Mouse (Mus musculus) bone marrow macrophage, adult 2 months (primary cell): ENCODE data around the gene Sdhc. TPM values are rescaled to one million over a fixed set of nuclear protein-coding genes. Genes with fewer than 3 reads are reported as not detected.
"Not testable (repeated sequence)": the region's sequence is repeated elsewhere in the genome, so short reads cannot be mapped to it uniquely, and the experiment has no call there.

ENCODE experiments used
- H3K27ac ChIP-seq: 2 replicates; pipeline ENCODE4 v1.5.1; 2012; ENCODE audit warnings: low read depth, low read length; ENCODE audit not compliant: insufficient read depth
- H3K4me1 ChIP-seq: 2 replicates; pipeline ENCODE4 v1.6.1; 2012; ENCODE audit warnings: low read length; ENCODE audit not compliant: control insufficient read depth, insufficient read depth
- H3K4me3 ChIP-seq: 2 replicates; pipeline ENCODE4 v1.5.1; 2012; ENCODE audit warnings: mild to moderate bottlenecking, low read length, moderate library complexity; ENCODE audit not compliant: insufficient read depth
- CTCF ChIP-seq: IDR thresholded peaks from 2 replicates; pipeline ENCODE4 v1.5.1; 2012; ENCODE audit warnings: low read depth, mild to moderate bottlenecking, low read length, moderate library complexity
- POLR2A ChIP-seq: IDR thresholded peaks from 2 replicates; pipeline ENCODE4 v1.6.1; 2012; ENCODE audit warnings: mild to moderate bottlenecking, low read depth, low read length, borderline replicate concordance
- polyA plus RNA-seq: library from polyadenylated mRNA; stranded (reverse); fragments of >200 nt; gene quantifications from 2 replicates; pipeline ENCODE4 v1.2.4, GENCODE M21; 2012; ENCODE audit not compliant: missing spikeins, insufficient read depth, insufficient read length

Sdhc gene
- polyA plus RNA-seq, 1 experiment = 205 TPM

DNA sequence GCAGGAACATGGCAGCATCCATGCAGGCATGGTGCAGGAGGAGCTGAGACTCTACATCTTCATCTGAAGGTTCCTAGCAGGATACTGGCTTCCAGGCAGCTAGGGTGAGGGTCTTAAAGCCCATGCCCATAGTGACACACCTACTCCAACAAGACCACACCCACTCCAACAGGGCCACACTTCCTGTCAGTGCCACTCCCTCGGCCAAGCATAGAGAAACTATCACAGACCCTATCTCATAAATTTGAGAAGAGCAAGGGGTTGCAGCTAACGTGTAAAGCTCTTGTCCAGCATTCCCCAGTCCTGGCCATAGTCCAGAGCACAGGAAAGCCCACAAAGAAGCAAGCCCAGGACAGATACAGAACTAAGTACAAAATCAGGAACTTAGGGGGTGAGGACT is 49.4 kb downstream of the Sdhc start:
- no peak for TF ChIP-seq CTCF
- no peak for TF ChIP-seq POLR2A
- no peak overlapping the region for H3K27ac ChIP-seq
- H3K4me3 ChIP-seq = no peak overlapping the region
- peaks cover 7% of the 10 kb centered on the region; the same call in 1 of the 2 replicates for H3K4me1 ChIP-seq

- Histone ChIP-seq H3K4me3 (no peak overlapping the region), H3K27ac (no peak overlapping the region), H3K4me1 (0 out of 2 replicates have a peak, but pooled peaks cover 2% of the 10 kb centered on the region)
- TF ChIP-seq POLR2A = no peak
- TF ChIP-seq CTCF = no peak
These were observed 52.8 kb downstream of the Sdhc start for GRCm38 (mm10) chr1:171097612-171098011.

- TF ChIP-seq POLR2A (no peak), CTCF (no peak)
- Histone ChIP-seq H3K27ac (no peak overlapping the region), H3K4me1 (0 out of 2 replicates have a peak, but pooled peaks cover 2% of the 10 kb centered on the region), H3K4me3 (no peak overlapping the region)
These were observed 53.3 kb downstream of the Sdhc start for GRCm38 (mm10) chr1:171097136-171097535.

GRCm38 (mm10) chr1:171096110-171096964 is 54.1 kb downstream of the Sdhc start:
- Histone ChIP-seq H3K27ac (no peak overlapping the region), H3K4me1 (0 out of 2 replicates have a peak, but pooled peaks cover 2% of the 10 kb centered on the region), H3K4me3 (no peak overlapping the region)
- TF ChIP-seq CTCF (no peak), POLR2A (no peak)

DNA sequence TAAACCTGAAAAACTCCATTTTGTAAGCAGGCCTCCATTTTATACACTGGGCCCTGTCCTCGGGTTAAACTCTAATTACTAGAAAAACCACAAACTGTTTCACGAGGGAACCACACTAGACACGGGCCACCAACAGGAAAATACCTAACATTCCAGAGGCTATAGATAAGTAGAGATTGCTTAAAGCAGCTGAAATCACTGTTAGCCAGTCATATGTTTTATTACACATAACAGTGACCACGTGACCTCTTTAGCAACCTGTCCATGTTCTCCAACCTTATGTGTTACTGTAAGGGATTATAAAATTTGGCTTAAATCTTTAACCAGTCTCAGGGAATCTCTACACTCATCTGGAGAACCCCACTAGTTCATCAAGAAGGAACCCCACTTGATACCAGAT is 56.0 kb downstream of the Sdhc start:
- no peak for TF ChIP-seq CTCF
- no peak for TF ChIP-seq POLR2A

DNA sequence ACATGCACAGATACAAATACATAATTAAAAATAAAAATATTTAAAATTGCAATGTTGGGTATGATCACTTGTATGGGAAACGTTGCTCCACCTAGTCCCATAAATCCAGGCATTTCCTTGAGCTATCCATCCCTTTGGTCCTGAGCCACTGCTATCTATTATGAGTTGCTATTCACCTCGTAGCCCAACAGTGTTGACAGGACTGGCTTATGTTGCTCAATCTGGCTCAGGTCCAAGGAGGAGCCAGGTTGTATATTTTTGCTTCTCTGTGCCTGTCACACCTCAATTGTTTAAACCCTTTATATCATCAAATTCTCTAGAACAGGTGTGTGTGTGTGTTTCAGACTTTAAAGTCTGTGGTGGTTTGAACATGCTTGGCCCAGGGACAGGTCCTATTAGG is 59.6 kb downstream of the Sdhc start:
- Histone ChIP-seq H3K4me1 (0 out of 2 replicates have a peak, but pooled peaks cover 3% of the 10 kb centered on the region), H3K27ac (no peak overlapping the region)
- TF ChIP-seq POLR2A (no peak), CTCF (no peak)

More for the DNA sequence above, 56.0 kb downstream of the Sdhc start:
- H3K27ac ChIP-seq = no peak overlapping the region
- H3K4me3 ChIP-seq = no peak overlapping the region
- no peaks in the 10 kb centered on the region for H3K4me1 ChIP-seq

GRCm38 (mm10) chr1:171089891-171090290 is 60.5 kb downstream of the Sdhc start:
- Histone ChIP-seq H3K4me3 (no peak overlapping the region), H3K27ac (no peak overlapping the region), H3K4me1 (0 out of 2 replicates have a peak, but pooled peaks cover 3% of the 10 kb centered on the region)
- TF ChIP-seq CTCF (no peak), POLR2A (no peak)

More for the DNA sequence above, 59.6 kb downstream of the Sdhc start:
- no peak overlapping the region for H3K4me3 ChIP-seq

DNA sequence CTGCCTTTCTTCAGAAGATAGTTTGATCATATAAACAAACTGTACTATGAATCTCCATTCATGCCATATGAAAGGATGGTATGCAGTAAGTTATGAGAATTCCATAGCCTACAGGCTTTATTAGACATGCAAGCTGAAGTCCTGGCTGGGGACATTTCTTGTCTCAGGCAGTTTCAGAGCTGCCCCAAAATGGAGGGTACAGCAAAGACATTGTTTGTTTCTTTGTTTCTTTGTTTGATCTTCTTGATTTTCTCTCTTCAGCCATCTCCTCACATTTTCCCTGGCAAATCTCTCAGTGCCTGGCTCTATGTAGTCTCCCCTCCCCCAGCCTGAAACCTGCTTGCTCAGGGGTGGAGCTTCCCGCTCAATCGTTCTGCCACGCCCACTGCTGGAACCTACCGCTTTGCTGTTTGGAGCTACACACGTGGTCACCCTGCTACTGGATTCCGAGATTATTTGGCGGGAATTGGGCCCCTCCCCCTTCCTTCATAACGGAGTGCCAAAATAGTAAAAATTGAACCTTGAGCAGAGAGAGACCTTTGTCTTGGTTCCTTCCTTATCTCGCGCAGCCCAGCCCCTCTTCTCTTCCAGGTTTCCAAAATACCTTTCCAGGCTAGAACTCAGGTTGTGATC is 62.0 kb downstream of the Sdhc start:
- not testable (repeated sequence) for H3K4me1 ChIP-seq, H3K4me3 ChIP-seq, H3K27ac ChIP-seq

DNA sequence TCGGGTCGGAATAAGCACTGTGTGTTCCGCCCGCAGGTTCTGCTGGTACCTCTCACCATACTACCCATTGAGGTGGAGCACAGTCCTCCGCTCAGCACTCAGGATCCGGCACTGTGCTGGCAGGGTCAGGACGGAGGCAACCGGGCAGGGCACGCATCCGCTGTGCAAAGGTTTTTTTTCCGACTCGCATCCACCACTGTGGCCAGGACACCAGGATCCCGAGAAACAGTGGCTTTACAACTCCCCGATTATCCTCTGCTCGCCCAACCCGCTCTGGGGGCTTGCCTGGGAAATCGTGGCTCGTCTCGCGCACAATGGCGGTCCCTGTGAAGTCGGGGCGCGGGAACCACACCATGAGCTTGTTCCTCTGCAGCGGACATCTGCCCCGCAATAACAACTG is 64.7 kb downstream of the Sdhc start:
- H3K27ac ChIP-seq = no peak overlapping the region
- peak overlapping the region; percentile 54 for H3K4me3 ChIP-seq
- H3K4me1 ChIP-seq = 0 out of 2 replicates have a peak, but pooled peaks cover 3% of the 10 kb centered on the region

DNA sequence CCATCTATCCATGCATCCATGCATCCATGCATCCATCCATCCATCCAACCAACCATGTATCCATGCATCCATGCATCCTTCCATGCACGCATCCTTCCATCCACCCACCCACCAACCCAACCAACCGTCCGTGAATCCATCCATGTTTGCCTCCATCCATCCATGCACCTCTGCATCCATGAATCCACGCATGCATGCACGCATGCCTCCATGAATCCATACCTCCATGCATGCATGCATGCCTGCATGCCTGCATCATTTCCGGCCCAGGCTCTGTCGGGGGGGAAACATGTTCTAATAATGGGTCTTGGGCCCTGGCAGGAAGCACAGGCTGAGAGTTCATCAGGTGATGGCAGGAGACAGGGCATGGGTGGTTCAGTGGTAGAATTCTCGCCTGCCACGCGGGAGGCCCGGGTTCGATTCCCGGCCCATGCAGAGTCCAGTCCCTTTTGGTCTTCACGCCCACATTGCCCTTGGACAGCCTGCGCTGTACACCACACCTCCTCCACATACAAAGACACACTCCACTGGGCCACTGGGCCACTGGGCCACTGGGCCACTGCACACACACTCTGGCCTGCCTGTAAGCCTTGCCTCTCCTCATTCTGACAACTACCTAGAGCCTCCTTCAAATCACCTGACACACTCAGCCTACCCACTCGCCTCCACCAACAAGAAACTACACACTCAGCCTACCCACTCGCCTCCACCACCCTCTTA is 68.7 kb downstream of the Sdhc start:
- not testable (repeated sequence) for H3K4me1 ChIP-seq, H3K4me3 ChIP-seq, H3K27ac ChIP-seq

More for the DNA sequence above, 64.7 kb downstream of the Sdhc start:
- TF ChIP-seq POLR2A (no peak), CTCF (no peak)

- not testable (repeated sequence) for H3K4me1 ChIP-seq, H3K27ac ChIP-seq, H3K4me3 ChIP-seq
These were observed 70.6 kb downstream of the Sdhc start for GRCm38 (mm10) chr1:171079825-171080224.

GRCm38 (mm10) chr1:171079345-171079744 is 71.1 kb downstream of the Sdhc start:
- not testable (repeated sequence) for H3K4me1 ChIP-seq, H3K27ac ChIP-seq, H3K4me3 ChIP-seq

GRCm38 (mm10) chr1:171078419-171078818 is 72.0 kb downstream of the Sdhc start:
- H3K4me3 ChIP-seq, H3K4me1 ChIP-seq, H3K27ac ChIP-seq: not testable (repeated sequence)
